Mouse (Mus musculus) MEL (cell line): ENCODE measurements around the gene Krt7.

Experiments used
- CTCF ChIP-seq, 3 experiments: IDR thresholded peaks in 2 of 3; conservative IDR thresholded peaks in 1 of 3; 2 replicates each; pipeline ENCODE4 v1.5.1; 2011 to 2012; ENCODE audit warnings: low read length in 3 of 3, low read depth in 2 of 3, mild to moderate bottlenecking in 2 of 3, improper control_type of control experiment in 1 of 3, inconsistent platforms in 1 of 3, mixed read lengths in 1 of 3, moderate library complexity in 1 of 3; ENCODE audit not compliant: control insufficient read depth in 1 of 3, insufficient read depth in 1 of 3, poor library complexity in 1 of 3, severe bottlenecking in 1 of 3
- E2F4 ChIP-seq: IDR thresholded peaks from 2 replicates; pipeline ENCODE4 v1.6.1; 2011; ENCODE audit warnings: low read depth, low read length, improper control_type of control experiment, borderline replicate concordance
- UBTF ChIP-seq: IDR thresholded peaks from 2 replicates; pipeline ENCODE4 v1.6.1; 2012; ENCODE audit warnings: low read depth, mild to moderate bottlenecking, inconsistent platforms, low read length, improper control_type of control experiment, moderate library complexity, borderline replicate concordance; ENCODE audit not compliant: insufficient read depth
- ZC3H11A ChIP-seq: IDR thresholded peaks from 2 replicates; pipeline ENCODE4 v1.6.1; 2012; ENCODE audit warnings: low read depth, mild to moderate bottlenecking, inconsistent platforms, low read length, improper control_type of control experiment

- TF ChIP-seq UBTF = no peak
- TF ChIP-seq ZC3H11A = no peak
- no peak for TF ChIP-seq E2F4
- TF ChIP-seq CTCF (IDR thresholded peaks at IDR 0.05 in 2 of 3, conservative IDR thresholded peaks at IDR 0.05 in 1 of 3; ENCODE audit: control insufficient read depth in 1 of 3, insufficient read depth in 1 of 3, low read depth in 2 of 3, low read length in 3 of 3, poor library complexity in 1 of 3, severe bottlenecking in 1 of 3) = no peak
Observed at GRCm38 (mm10) chr15:101440837-101441236, 30.0 kb downstream of the Krt7 start.
